8 mouse cellular contexts compared by ENCODE assay signal in genomic region chr6:6217286-6217625, GRCm38 (mm10). TPM values are rescaled to one million over a fixed set of nuclear protein-coding genes. Genes with fewer than 3 reads are reported as not detected.
DNase-seq lines count a peak whose midpoint lies in the region; ATAC-seq and TF ChIP-seq lines count a peak whose summit lies in the region.

No protein-coding gene starts in this region.

- H3K27ac ChIP-seq in heart, embryonic 12.5 days (ENCODE audit: poor library complexity, severe bottlenecking), result peak overlapping the region; percentile 84; the same call in 1 of the 2 replicates
- no peak overlapping the region for H3K27ac ChIP-seq in ES-E14 (ENCODE audit: insufficient read depth, low read depth, low read length, poor library complexity, severe bottlenecking)
- no peak overlapping the region for H3K27ac ChIP-seq in forebrain, embryonic 16.5 days (ENCODE audit: low read length)
- peak overlapping the region; percentile 32; the same call in 1 of the 2 replicates for H3K27ac ChIP-seq in liver, embryonic 16.5 days (ENCODE audit: low read length)

- H3K4me1 ChIP-seq in heart, embryonic 12.5 days (replicated peaks), result peaks cover 28% of the 10 kb centered on the region
- H3K4me1 ChIP-seq in ES-E14 (ENCODE audit: control insufficient read depth in 2 of 2, insufficient read depth in 2 of 2, low read length in 2 of 2, poor library complexity in 1 of 2), result 0 out of 4 replicates have a peak, but pooled peaks cover 2% of the 10 kb centered on the region in 2 experiments
- H3K4me1 ChIP-seq in forebrain, embryonic 16.5 days (replicated peaks; ENCODE audit: control insufficient read depth, insufficient read depth, low read length), result peaks cover 14% of the 10 kb centered on the region
- peaks cover 4% of the 10 kb centered on the region for H3K4me1 ChIP-seq in liver, embryonic 16.5 days (ENCODE audit: control insufficient read depth, low read depth, low read length)

- H3K4me2 ChIP-seq in heart, embryonic 12.5 days, result peak overlapping the region; percentile 84
- H3K4me2 ChIP-seq in forebrain, embryonic 16.5 days (ENCODE audit: low read length), result peak overlapping the region; percentile 93
- H3K4me2 ChIP-seq in liver, embryonic 16.5 days (ENCODE audit: low read depth, low read length), result peak overlapping the region; percentile 72

- peaks cover 5% of the 10 kb centered on the region; the same call in 1 of the 2 replicates for H3K27me3 ChIP-seq in heart, embryonic 12.5 days (replicated peaks)
- no peaks in the 10 kb centered on the region for H3K27me3 ChIP-seq in forebrain, embryonic 16.5 days (replicated peaks; ENCODE audit: control insufficient read depth, insufficient read depth, low read length)
- H3K27me3 ChIP-seq in liver, embryonic 16.5 days (ENCODE audit: control insufficient read depth, insufficient read depth, low read depth, low read length), result no peaks in the 10 kb centered on the region

- intact Hi-C loops in heart, postnatal 10 days (cut with DNase I), result loop anchor here (10.0 kb wide), 1 partner anchor 212 kb away; no protein-coding TSS in a partner anchor

- no peak for DNase-seq in heart, postnatal 10 days
- no peak for DNase-seq in ES-E14 (ENCODE audit: low read depth, low spot score)
- DNase-seq in right cerebral cortex, postnatal 14 days, result no peak
- no peak for DNase-seq in adrenal gland, adult 8-10 months
- DNase-seq in right cerebral cortex, postnatal 10 days (ENCODE audit: low spot score in 2 of 2), result no peak

- no peaks in the 10 kb centered on the region for H3K9me3 ChIP-seq in heart, embryonic 12.5 days (replicated peaks)
- no peaks in the 10 kb centered on the region for H3K9me3 ChIP-seq in ES-E14 (ENCODE audit: control insufficient read depth, insufficient read depth, low read depth, low read length)
- H3K9me3 ChIP-seq in forebrain, embryonic 16.5 days (ENCODE audit: control insufficient read depth, low read length), result no peaks in the 10 kb centered on the region
- H3K9me3 ChIP-seq in liver, embryonic 16.5 days (replicated peaks; ENCODE audit: control insufficient read depth, low read length), result no peaks in the 10 kb centered on the region

- in situ Hi-C loops in ES-E14 (cut with MboI; ENCODE audit: low sequenced_read_pairs in 2 of 2, unreplicated experiment in 2 of 2), result no loop called here

- H3K36me3 ChIP-seq in heart, embryonic 12.5 days, result no peaks in the 10 kb centered on the region
- H3K36me3 ChIP-seq in ES-E14 (ENCODE audit: control insufficient read depth, insufficient read depth, low read length, poor library complexity, severe bottlenecking), result no peaks in the 10 kb centered on the region
- no peaks in the 10 kb centered on the region for H3K36me3 ChIP-seq in forebrain, embryonic 16.5 days (ENCODE audit: control insufficient read depth, insufficient read depth)
- no peaks in the 10 kb centered on the region for H3K36me3 ChIP-seq in liver, embryonic 16.5 days (ENCODE audit: control insufficient read depth, insufficient read depth)

- peak overlapping the region; percentile 91 for H3K9ac ChIP-seq in heart, embryonic 12.5 days
- no peak overlapping the region; the same call in 1 of the 2 replicates for H3K9ac ChIP-seq in ES-E14 (ENCODE audit: insufficient read depth, low read depth, low read length, poor library complexity, severe bottlenecking)
- H3K9ac ChIP-seq in forebrain, embryonic 16.5 days (replicated peaks; ENCODE audit: low read depth, low read length), result peak overlapping the region; percentile 64
- peak overlapping the region; percentile 74 for H3K9ac ChIP-seq in liver, embryonic 16.5 days (ENCODE audit: low read depth, low read length)

- H3K4me3 ChIP-seq in heart, embryonic 12.5 days, result peak overlapping the region; percentile 87
- H3K4me3 ChIP-seq in ES-E14 (ENCODE audit: insufficient read depth in 1 of 2, low read depth in 1 of 2, low read length in 2 of 2, poor library complexity in 1 of 2, severe bottlenecking in 1 of 2), result peak overlapping the region; percentile 82 to 97
- peak overlapping the region; percentile 67 for H3K4me3 ChIP-seq in forebrain, embryonic 16.5 days (replicated peaks; ENCODE audit: low read length)
- H3K4me3 ChIP-seq in liver, embryonic 16.5 days (ENCODE audit: low read depth, low read length), result peak overlapping the region; percentile 72

- ATAC-seq in heart, embryonic 12.5 days (ENCODE audit: insufficient number of reproducible peaks, low FRiP score), result no peak
- ATAC-seq in forebrain, embryonic 16.5 days, result no peak; the same call in 1 of the 2 replicates
- no peak for ATAC-seq in liver, embryonic 16.5 days (ENCODE audit: low read depth)

- WGBS in heart, embryonic 12.5 days, result 16% methylated on average over 5 of the region's 5 CpGs
- WGBS in forebrain, embryonic 16.5 days, result 7% methylated on average over 5 of the region's 5 CpGs
- 15% methylated on average over 5 of the region's 5 CpGs for WGBS in liver, embryonic 16.5 days (ENCODE audit: insufficient replicate concordance)

TF ChIP-seq in ES-E14, 5 proteins besides CTCF, POLR2A, EP300 and RAD21:
- TF ChIP-seq HCFC1 (IDR thresholded peaks at IDR 0.05; ENCODE audit: borderline replicate concordance, insufficient read depth, low read length) (no peak), ZC3H11A (IDR thresholded peaks at IDR 0.05; ENCODE audit: borderline replicate concordance, low read depth, low read length) (no peak), MAFK (IDR thresholded peaks at IDR 0.05; ENCODE audit: insufficient read depth, low read depth, low read length) (no peak), CHD2 (IDR thresholded peaks at IDR 0.05; ENCODE audit: low read depth, low read length) (no peak), ZNF384 (IDR thresholded peaks at IDR 0.05; ENCODE audit: low read depth, low read length) (no peak)

RNA-seq across cellular contexts. Expression of gene Slc25a13, which starts 0.3 kb away (rescaled TPM):
- polyA plus RNA-seq in heart, embryonic 12.5 days (2016; fragmentation: Nextera tagmentation; extraction: Ambion mirVana), result 80.5 and 83.6 TPM in 2 replicates
- total RNA-seq in heart, postnatal 10 days (2021), result 10 to 100 TPM; 74.0 to 82.0 TPM
- total RNA-seq in ES-E14 (2012; rRNA removed), result 36.7 and 53.5 TPM in 2 replicates
- 7.9 and 10.2 TPM in 2 replicates for polyA plus RNA-seq in forebrain, embryonic 16.5 days (2015; fragmentation: Nextera tagmentation; extraction: Ambion mirVana)
- 55.1 and 58.7 TPM in 2 replicates for polyA plus RNA-seq in liver, embryonic 16.5 days (2015; fragmentation: Nextera tagmentation; extraction: Ambion mirVana)
- total RNA-seq in adrenal gland, adult 8-10 months (2022), result 10 to 100 TPM in 3 of 4 experiments, 1 to 10 TPM in 1; 9.9 to 18.3 (median 13.0) TPM

Comparison
In these comparisons a context has a peak if more than half of its experiments do, and no peak if none do; other contexts are left out.
1. H3K27ac ChIP-seq: peak in heart, embryonic 12.5 days (single experiment) and liver, embryonic 16.5 days (single experiment); none in ES-E14 (single experiment) and forebrain, embryonic 16.5 days (single experiment).
2. Peak in every context shown above with its lines, with median percentiles within 50 percentile points of each other: H3K4me2 ChIP-seq and H3K4me3 ChIP-seq.